Mouse (Mus musculus) megakaryocyte, embryonic 14.5 days (primary cell): ENCODE data around the gene Camsap1.

Experiments
- FLI1 ChIP-seq: IDR thresholded peaks from 2 replicates; pipeline ENCODE4 v1.6.1; 2012; ENCODE audit warnings: low read length, inconsistent platforms, mixed read lengths
- GATA1 ChIP-seq: IDR thresholded peaks from 3 replicates; pipeline ENCODE4 v1.6.1; 2012; ENCODE audit warnings: mixed read lengths, low read length, inconsistent platforms, borderline replicate concordance

DNA sequence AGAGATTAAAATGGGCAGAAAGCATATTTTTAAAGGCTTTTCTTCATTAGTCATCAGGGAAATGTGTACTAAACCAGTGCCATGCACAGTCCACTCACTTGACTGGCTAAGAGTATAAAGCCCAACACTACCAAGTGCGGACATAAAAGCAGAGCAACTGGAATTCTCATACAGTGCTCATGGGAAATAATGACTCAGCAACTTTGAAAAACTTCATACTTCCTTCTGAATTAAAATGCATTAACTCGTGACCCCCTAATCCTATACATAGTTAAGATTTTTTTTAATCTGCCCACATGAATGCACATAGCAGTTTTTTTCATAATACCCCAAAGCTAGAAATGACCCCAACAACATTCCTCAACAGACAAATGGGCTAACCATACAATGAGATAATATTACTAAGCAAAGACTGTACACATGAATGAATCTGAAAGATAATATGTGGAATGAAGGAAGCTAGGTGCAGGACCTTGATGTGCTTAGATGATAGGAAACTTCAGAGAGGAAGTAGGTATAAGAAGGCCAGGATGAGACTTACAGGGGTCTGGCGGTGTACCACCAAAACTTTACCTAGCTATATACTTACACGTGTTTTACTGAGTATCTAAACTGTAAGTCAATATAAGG is 7.8 kb downstream of the Camsap1 start:
- TF ChIP-seq GATA1: no peak
- no peak for TF ChIP-seq FLI1
